Mouse (Mus musculus): ENCODE measurements at regions not wholly inside any gene's neighbourhood (a gene's known extent, or its start where the extent isn't known, plus 50 kb on each side); places are given as distances from the start of the nearest gene placed in this dataset.

DNA sequence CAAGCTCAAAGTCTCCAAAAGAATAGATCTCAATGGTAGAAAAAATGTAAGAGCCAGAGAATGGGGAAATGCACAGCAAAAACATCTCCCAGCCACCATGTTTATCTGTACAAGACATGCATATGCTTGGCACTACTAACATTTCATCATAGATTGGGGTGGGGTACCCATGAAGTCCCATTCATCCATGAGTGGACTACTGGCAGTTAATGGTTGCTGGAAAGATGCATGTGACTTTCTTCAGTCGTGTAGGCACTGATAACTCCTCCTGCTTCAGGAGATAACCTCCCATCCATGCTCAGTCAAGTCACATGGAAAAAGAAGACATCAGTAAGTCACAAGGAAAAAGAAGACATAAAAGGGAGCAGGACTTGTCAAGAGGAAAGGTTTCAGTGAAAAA lies 65.3 kb downstream of the Lpar4 start:
- ATAC-seq (replicated peaks; ENCODE audit: poor library complexity, severe bottlenecking): no peak

- no peak for ATAC-seq (replicated peaks; ENCODE audit: poor library complexity, severe bottlenecking)
Observed at GRCm38 (mm10) chrX:106986794-106987193, 66.4 kb downstream of the Lpar4 start.

DNA sequence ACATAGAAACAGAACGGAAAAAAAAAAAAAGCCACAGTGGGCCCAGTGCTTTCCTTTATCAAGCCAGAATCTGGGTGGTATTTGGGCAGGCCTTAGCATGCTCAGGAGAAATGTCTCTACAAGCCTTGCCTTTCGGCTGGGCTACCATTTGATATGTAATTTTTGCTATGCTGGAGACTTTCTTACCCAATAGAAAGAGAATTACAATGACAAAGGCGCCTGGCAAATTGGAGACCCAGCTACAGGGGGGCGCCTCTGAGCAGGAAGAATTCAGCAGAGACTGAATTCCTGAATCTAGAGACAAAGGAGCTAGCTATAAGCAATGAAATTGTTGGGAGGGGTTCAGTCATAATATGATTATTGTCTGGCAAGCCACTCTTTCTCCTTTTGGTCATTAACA lies 67.4 kb downstream of the Lpar4 start:
- no peak for ATAC-seq (replicated peaks; ENCODE audit: poor library complexity, severe bottlenecking)

- ATAC-seq (replicated peaks; ENCODE audit: poor library complexity, severe bottlenecking): no peak
Observed at GRCm38 (mm10) chrX:107004496-107004895, 83.8 kb upstream of the P2ry10 start.

- no peak for ATAC-seq (replicated peaks; ENCODE audit: poor library complexity, severe bottlenecking)
Observed at GRCm38 (mm10) chrX:107008968-107009367, 79.3 kb upstream of the P2ry10 start.

- peak; percentile 84 for ATAC-seq (replicated peaks; ENCODE audit: poor library complexity, severe bottlenecking)
Observed at GRCm38 (mm10) chrX:107012615-107013014, 75.7 kb upstream of the P2ry10 start.

GRCm38 (mm10) chrX:107015335-107015734 lies 73.0 kb upstream of the P2ry10 start:
- ATAC-seq (replicated peaks; ENCODE audit: poor library complexity, severe bottlenecking): no peak

- no peak for ATAC-seq (replicated peaks; ENCODE audit: poor library complexity, severe bottlenecking)
Observed at GRCm38 (mm10) chrX:107031726-107032125, 56.6 kb upstream of the P2ry10 start.

- ATAC-seq (replicated peaks; ENCODE audit: poor library complexity, severe bottlenecking): no peak
Observed at GRCm38 (mm10) chrX:107038041-107038440, 50.3 kb upstream of the P2ry10 start.

All from granulocyte monocyte progenitor cell, adult 5-6 weeks (primary cell).